Mouse (Mus musculus) duodenum, adult 2 months (tissue): Measurements from ENCODE around the gene Rbp1. TPM values are rescaled to one million over a fixed set of nuclear protein-coding genes. Genes with fewer than 3 reads are reported as not detected.

Source experiments
- polyA plus RNA-seq: library from polyadenylated mRNA; depleted of rRNA; stranded (reverse); fragments of >200 nt; gene quantifications from 2 replicates; pipeline ENCODE4 v1.2.3, GENCODE M21; 2012; ENCODE audit warnings: low replicate concordance; rRNA removed

Rbp1 gene
- polyA plus RNA-seq = 1.5 and 4.5 TPM in 2 replicates

GRCm38 (mm10) chr9:98422656-98423055 is at the start of gene Rbp1:
TSS of gene Rbp1 (plus strand) at chr9:98422961.

GRCm38 (mm10) chr9:98485815-98486214 is 63.1 kb downstream of the Rbp1 start, which contains the start of gene Rbp2:
TSS of gene Rbp2 (plus strand) at chr9:98486115.

Other genes starting within 250 kb of the Rbp1 start
- 16.0 and 18.1 TPM in 2 replicates for gene Nmnat3, start 135.5 kb upstream of the Rbp1 start, polyA plus RNA-seq
- gene Rbp2, start 63.2 kb downstream of the Rbp1 start, polyA plus RNA-seq = 191 and 342 TPM in 2 replicates
- gene Copb2, start 140.8 kb downstream of the Rbp1 start, polyA plus RNA-seq = 11.3 and 11.7 TPM in 2 replicates
- 12.4 and 32.4 TPM in 2 replicates for gene Mrps22, start 178.7 kb downstream of the Rbp1 start, polyA plus RNA-seq